Mouse (Mus musculus) forebrain, postnatal 0 days (tissue): Measurements from ENCODE around the gene Hyal1. TPM values are rescaled to one million over a fixed set of nuclear protein-coding genes. Genes with fewer than 3 reads are reported as not detected.

ENCODE experiments used
- ATAC-seq: fragments of 200-750 bp; cut with Nextera tagmentation; 2 replicates; pipeline ENCODE4 v1.8.0; 2017; ENCODE audit warnings: mild to moderate bottlenecking, moderate library complexity
- DNase-seq: peaks from one replicate; pipeline ENCODE4 v3.0.0-alpha.2; 2015
- H3K27ac ChIP-seq: fragments of 300-500 bp; sonication (generic); 2 replicates; pipeline ENCODE4 v1.5.1; 2014; ENCODE audit warnings: low read depth, mild to moderate bottlenecking, antibody characterized with exemption, low read length, moderate library complexity, mixed read lengths
- H3K27me3 ChIP-seq: fragments of 300-500 bp; sonication (generic); 2 replicates; pipeline ENCODE4 v1.6.1; 2014; ENCODE audit warnings: mild to moderate bottlenecking, low read length, mixed read lengths; ENCODE audit not compliant: insufficient read depth
- H3K36me3 ChIP-seq: fragments of 300-500 bp; sonication (generic); 2 replicates; pipeline ENCODE4 v1.6.1; 2014; ENCODE audit warnings: mild to moderate bottlenecking, moderate library complexity; ENCODE audit not compliant: insufficient read depth
- H3K4me1 ChIP-seq: fragments of 300-500 bp; sonication (generic); 2 replicates; pipeline ENCODE4 v1.6.1; 2014; ENCODE audit warnings: antibody characterized with exemption; ENCODE audit not compliant: insufficient read depth
- H3K4me2 ChIP-seq: fragments of 300-500 bp; sonication (generic); 2 replicates; pipeline ENCODE4 v1.6.1; 2014; ENCODE audit warnings: low read depth, mild to moderate bottlenecking, moderate library complexity
- H3K4me3 ChIP-seq: fragments of 300-500 bp; sonication (generic); 2 replicates; pipeline ENCODE4 v1.5.1; 2014; ENCODE audit warnings: low read depth, low read length, mixed read lengths
- H3K9ac ChIP-seq: fragments of 300-500 bp; sonication (generic); 2 replicates; pipeline ENCODE4 v1.6.1; 2014; ENCODE audit warnings: mild to moderate bottlenecking
- H3K9me3 ChIP-seq: fragments of 300-500 bp; sonication (generic); 2 replicates; pipeline ENCODE4 v1.6.1; 2016; ENCODE audit warnings: low read length
- CTCF ChIP-seq: sonication (generic); IDR thresholded peaks from 2 replicates; pipeline ENCODE4 v1.5.1; 2016; ENCODE audit warnings: antibody characterized with exemption, control low read depth, low read depth
- WGBS: fragments of 180-500 bp; shearing (Covaris S2); extraction: QIAGEN DNeasy Blood & Tissue Kit; methylation state at CpG from one replicate; pipeline ENCODE4 v1.1.7; 2014; 5-methylcytosine and 5-hydroxymethylcytosine counted together
- polyA plus RNA-seq: library from polyadenylated mRNA; unstranded; fragments of >200 nt; fragmentation: Nextera tagmentation; extraction: Ambion mirVana; gene quantifications from 2 replicates; pipeline ENCODE4 v1.2.1, GENCODE M21; 2015
- total RNA-seq: library from RNA; depleted of rRNA; stranded (reverse); fragments of >200 nt; gene quantifications from 2 replicates; pipeline ENCODE4 v1.2.3, GENCODE M21; 2014

Gene Hyal1
- total and polyA plus RNA-seq, 2 experiments from 2014 or later = 1.9 to 3.5 TPM

GRCm38 (mm10) chr9:107540420-107540819 is 36.3 kb upstream of the Hyal1 start:
- Histone ChIP-seq H3K4me2 (no peak overlapping the region), H3K9me3 (no peaks in the 10 kb centered on the region), H3K27me3 (no peaks in the 10 kb centered on the region), H3K4me1 (peaks cover 34% of the 10 kb centered on the region), H3K4me3 (no peak overlapping the region), H3K9ac (no peak overlapping the region), H3K36me3 (peaks cover 46% of the 10 kb centered on the region), H3K27ac (no peak overlapping the region)
- DNase-seq (no peak), ATAC-seq (no peak)
- 76% methylated on average over 4 of the region's 4 CpGs for WGBS
- no peak for TF ChIP-seq CTCF

DNA sequence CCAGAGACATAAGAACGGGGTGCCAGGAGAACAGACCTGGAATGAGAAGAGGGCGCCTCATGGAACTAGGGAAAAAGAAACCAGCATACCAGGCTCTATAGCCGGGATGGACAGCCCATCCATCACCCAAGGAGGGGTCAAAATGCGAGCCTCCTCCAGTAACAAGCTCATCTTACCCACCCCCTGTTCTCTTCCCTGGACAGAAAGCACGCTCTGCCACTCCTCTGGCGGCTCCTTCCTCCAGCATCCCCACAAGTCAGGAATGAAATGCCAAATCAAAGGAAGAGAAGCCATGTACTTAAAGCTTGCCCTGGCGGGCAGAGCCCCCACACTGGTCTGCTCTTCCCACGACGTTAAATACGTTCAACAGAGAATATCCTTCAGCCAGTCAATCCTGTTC is 35.7 kb upstream of the Hyal1 start:
- DNase-seq (no peak), ATAC-seq (no peak)
- no peak for TF ChIP-seq CTCF
- 45% methylated on average over 10 of the region's 10 CpGs for WGBS
- peaks cover 28% of the 10 kb centered on the region for H3K4me1 ChIP-seq
- peak overlapping the region; percentile 62 for H3K9ac ChIP-seq
- H3K9me3 ChIP-seq = no peaks in the 10 kb centered on the region
- H3K4me3 ChIP-seq = peak overlapping the region; percentile 65
- peak overlapping the region; percentile 30; the same call in 1 of the 2 replicates for H3K27ac ChIP-seq
- no peaks in the 10 kb centered on the region for H3K27me3 ChIP-seq
- H3K4me2 ChIP-seq = peak overlapping the region; percentile 68
- H3K36me3 ChIP-seq = peaks cover 46% of the 10 kb centered on the region

DNA sequence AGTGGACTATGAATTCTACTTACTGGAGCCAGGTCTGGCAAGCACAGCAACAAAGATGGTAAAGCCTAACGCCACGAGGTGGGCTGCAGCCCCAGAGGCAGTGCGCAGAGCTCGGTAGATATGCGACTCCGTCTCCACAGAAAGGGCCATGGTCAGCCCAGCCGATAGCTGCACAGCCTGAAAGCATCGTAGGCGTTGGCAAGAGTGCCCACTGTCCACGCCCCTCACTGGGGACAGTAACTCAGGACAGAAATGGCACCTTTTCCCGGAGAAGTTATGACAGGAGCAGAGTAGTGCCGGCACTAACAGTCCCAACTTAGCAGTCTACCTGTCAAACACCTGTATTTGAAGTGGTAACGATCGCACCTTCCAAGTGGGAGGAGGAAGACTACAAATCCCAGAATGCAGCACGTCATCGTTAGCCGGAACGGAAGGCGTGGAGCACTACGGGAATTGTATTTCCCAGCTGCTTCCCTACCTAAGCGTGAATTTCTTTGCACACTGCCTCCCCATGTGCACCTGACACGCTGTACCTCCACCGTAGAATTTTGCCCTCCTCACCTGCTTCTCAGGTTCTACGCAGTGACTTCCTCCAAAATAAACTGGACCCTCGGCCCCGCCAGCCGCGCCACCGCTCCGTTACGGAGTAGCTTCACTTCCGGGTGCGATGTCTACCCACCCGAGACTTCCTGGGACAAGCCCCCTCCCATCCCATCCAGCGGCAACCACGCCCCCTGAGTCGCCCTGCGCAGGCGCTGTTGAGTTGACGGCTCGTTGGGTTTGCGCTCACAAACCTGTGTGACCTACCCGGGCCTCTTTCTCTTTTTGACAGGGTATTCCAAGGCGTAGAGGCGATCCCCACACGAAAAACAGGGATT is 35.0 kb upstream of the Hyal1 start, which contains the start of the genes Cyb561d2 and Nprl2:
Gene Cyb561d2, minus strand, starts transcription at position 720 of the 878 bp plus-strand sequence.
Gene Nprl2, plus strand, starts transcription at position 753 of the 878 bp plus-strand sequence.
- Histone ChIP-seq H3K27ac (peak within 1 kb of the TSS; percentile 54), H3K9me3 (no peaks in the 10 kb centered on the region), H3K4me1 (peaks cover 23% of the 10 kb centered on the region), H3K27me3 (no peaks in the 10 kb centered on the region), H3K4me3 (peak within 1 kb of the TSS; percentile 65), H3K9ac (peak within 1 kb of the TSS; percentile 62), H3K4me2 (peak within 1 kb of the TSS; percentile 68), H3K36me3 (peaks cover 46% of the 10 kb centered on the region)
- no peak; the same call in 1 of the 2 replicates for TF ChIP-seq CTCF
- DNase-seq (peak; percentile 96), ATAC-seq (peak; percentile 94)
- WGBS = 1% methylated on average over 46 of the region's 46 CpGs

DNA sequence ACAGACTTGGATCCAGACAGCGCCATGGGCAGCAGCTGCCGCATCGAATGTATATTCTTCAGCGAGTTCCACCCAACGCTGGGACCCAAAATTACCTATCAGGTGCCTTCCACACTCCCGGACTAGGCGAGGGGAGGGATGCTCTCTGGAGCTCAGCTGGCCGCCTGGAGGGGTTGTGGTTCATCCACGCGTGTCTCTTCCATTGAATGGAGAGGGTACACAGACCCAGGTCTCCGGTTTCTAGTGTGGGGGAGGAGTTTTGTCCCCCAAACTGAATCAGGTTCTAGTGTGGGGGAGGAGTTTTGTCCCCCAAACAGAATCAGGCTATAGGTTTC is 34.4 kb upstream of the Hyal1 start:
- Histone ChIP-seq H3K9ac (peak overlapping the region; percentile 62), H3K9me3 (no peaks in the 10 kb centered on the region), H3K4me1 (peaks cover 22% of the 10 kb centered on the region; the same call in 1 of the 2 replicates), H3K27ac (peak overlapping the region; percentile 54; the same call in 1 of the 2 replicates), H3K27me3 (no peaks in the 10 kb centered on the region), H3K4me2 (peak overlapping the region; percentile 68), H3K36me3 (peaks cover 45% of the 10 kb centered on the region), H3K4me3 (peak overlapping the region; percentile 65)
- no peak for TF ChIP-seq CTCF
- no peak for ATAC-seq
- no peak for DNase-seq
- under 1% methylated on average over 11 of the region's 11 CpGs for WGBS

DNA sequence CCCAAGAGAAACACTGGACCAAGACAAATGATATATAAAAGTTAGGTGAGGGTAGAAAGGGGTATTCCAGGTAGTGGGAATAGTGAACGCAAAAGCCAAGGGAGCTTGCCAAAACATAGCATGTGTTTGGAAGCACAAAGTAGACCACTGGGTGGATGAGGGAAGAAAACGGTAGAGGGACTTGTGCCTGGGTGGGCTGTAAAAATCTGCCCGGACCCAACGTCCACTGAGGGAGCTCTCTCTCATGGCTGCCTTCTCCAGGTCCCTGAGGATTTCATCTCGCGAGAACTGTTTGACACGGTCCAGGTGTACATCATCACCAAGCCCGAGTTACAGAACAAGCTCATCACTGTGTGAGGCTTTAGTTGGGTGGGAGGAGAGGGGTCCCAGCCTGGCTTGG is 34.0 kb upstream of the Hyal1 start:
- DNase-seq = no peak
- Histone ChIP-seq H3K27ac (no peak overlapping the region), H3K4me3 (peak overlapping the region; percentile 65), H3K9me3 (no peaks in the 10 kb centered on the region), H3K9ac (peak overlapping the region; percentile 62; the same call in 1 of the 2 replicates), H3K36me3 (peaks cover 42% of the 10 kb centered on the region), H3K4me1 (peaks cover 20% of the 10 kb centered on the region; the same call in 1 of the 2 replicates), H3K4me2 (peak overlapping the region; percentile 68), H3K27me3 (no peaks in the 10 kb centered on the region)
- TF ChIP-seq CTCF = no peak
- ATAC-seq = no peak
- 60% methylated on average over 8 of the region's 8 CpGs for WGBS

DNA sequence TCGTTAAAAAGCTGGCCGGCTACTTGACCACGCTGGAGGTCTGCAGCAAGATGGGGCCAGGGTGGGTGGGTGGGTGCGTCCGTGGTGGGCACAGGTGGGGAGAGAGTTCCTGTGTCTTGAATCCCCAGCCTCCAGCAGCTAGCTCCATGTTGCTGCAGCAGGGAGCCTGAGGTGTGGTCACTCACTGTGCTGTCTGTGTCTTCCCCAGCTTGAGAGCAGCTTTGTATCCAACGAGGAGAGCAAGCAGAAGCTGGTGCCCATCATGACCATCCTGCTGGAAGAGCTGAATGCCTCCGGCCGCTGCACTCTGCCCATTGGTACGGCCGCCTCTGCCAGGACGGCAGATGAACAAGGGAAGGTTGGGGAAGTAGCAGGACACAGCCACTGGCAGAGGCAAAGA is 33.4 kb upstream of the Hyal1 start:
- Histone ChIP-seq H3K4me1 (peaks cover 20% of the 10 kb centered on the region; the same call in 1 of the 2 replicates), H3K4me2 (no peak overlapping the region), H3K36me3 (peaks cover 36% of the 10 kb centered on the region), H3K4me3 (no peak overlapping the region), H3K27ac (no peak overlapping the region), H3K27me3 (no peaks in the 10 kb centered on the region), H3K9me3 (no peaks in the 10 kb centered on the region), H3K9ac (no peak overlapping the region)
- TF ChIP-seq CTCF = no peak
- DNase-seq = no peak
- ATAC-seq = no peak
- 89% methylated on average over 11 of the region's 11 CpGs for WGBS

GRCm38 (mm10) chr9:107544196-107544700 is 32.5 kb upstream of the Hyal1 start:
- Histone ChIP-seq H3K27ac (no peak overlapping the region), H3K4me2 (no peak overlapping the region), H3K4me3 (no peak overlapping the region), H3K36me3 (peaks cover 27% of the 10 kb centered on the region), H3K4me1 (peaks cover 20% of the 10 kb centered on the region; the same call in 1 of the 2 replicates), H3K27me3 (no peaks in the 10 kb centered on the region), H3K9me3 (no peaks in the 10 kb centered on the region), H3K9ac (no peak overlapping the region)
- TF ChIP-seq CTCF = no peak
- DNase-seq (no peak), ATAC-seq (no peak)
- 95% methylated on average over 17 of the region's 17 CpGs for WGBS
